Mouse (Mus musculus) cerebellum, adult 2 months (tissue): Measurements from ENCODE around the gene Actn2. TPM values are rescaled to one million over a fixed set of nuclear protein-coding genes. Genes with fewer than 3 reads are reported as not detected.

Experiments
- DNase-seq, 2 experiments: peaks; one replicate each; pipeline ENCODE4 v3.0.0; 2021
- H3K27ac ChIP-seq: fragments of 200-500 bp; 2 replicates; pipeline ENCODE4 v1.5.1; 2012; ENCODE audit warnings: low read length, control low read depth, inconsistent platforms; ENCODE audit not compliant: insufficient read depth
- H3K27me3 ChIP-seq: fragments of 200-500 bp; 2 replicates; pipeline ENCODE4 v1.6.1; 2012; ENCODE audit warnings: inconsistent platforms, mild to moderate bottlenecking, low read length, moderate library complexity; ENCODE audit not compliant: control insufficient read depth, insufficient read depth
- H3K4me1 ChIP-seq: fragments of 200-500 bp; 2 replicates; pipeline ENCODE4 v1.6.1; 2011; ENCODE audit warnings: low read length; ENCODE audit not compliant: control insufficient read depth, insufficient read depth
- H3K4me3 ChIP-seq: fragments of 200-500 bp; replicated peaks from 2 replicates; pipeline ENCODE3; 2011; ENCODE audit warnings: mild to moderate bottlenecking, low read depth, low read length, control low read depth; ENCODE audit not compliant: insufficient read depth
- CTCF ChIP-seq: fragments of 200-500 bp; IDR thresholded peaks from 2 replicates; pipeline ENCODE4 v1.5.1; 2011; ENCODE audit warnings: low read depth, mild to moderate bottlenecking, control low read depth, low read length, moderate library complexity, borderline replicate concordance; ENCODE audit not compliant: insufficient read depth
- POLR2A ChIP-seq: fragments of 200-500 bp; IDR thresholded peaks from 2 replicates; pipeline ENCODE4 v1.6.1; 2011; ENCODE audit warnings: low read length, control low read depth, borderline replicate concordance; ENCODE audit not compliant: insufficient read depth
- WGBS: fragments of 180-500 bp; shearing (Covaris S2); methylation state at CpG from one replicate; pipeline ENCODE4 v1.1.7; 2018; 5-methylcytosine and 5-hydroxymethylcytosine counted together
- polyA plus RNA-seq: library from polyadenylated mRNA; depleted of rRNA; stranded (reverse); fragments of >200 nt; gene quantifications from 2 replicates; pipeline ENCODE4 v1.2.3, GENCODE M21; 2012

Gene Actn2
- polyA plus RNA-seq, 1 experiment: 1.8 TPM

DNA sequence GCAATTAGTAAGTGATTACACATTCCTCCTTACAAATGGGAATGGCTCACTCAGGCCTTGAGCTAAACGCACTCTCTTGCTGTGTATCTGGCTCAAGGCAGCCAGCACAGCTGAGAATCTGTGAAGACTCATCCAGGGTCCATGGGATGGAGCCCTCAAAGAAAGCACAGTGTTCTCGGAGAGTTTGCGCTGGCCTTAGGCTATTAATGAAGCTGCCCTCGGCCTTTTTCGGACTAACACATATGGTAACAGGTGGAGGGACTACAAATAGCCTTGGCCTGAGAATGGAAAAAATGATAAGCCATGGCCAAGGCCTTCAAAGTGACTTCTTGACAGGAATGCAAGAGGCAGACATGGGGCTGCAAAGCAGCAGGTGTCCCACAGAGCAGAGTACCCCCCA lies 17.0 kb upstream of the Actn2 start:
- Histone ChIP-seq H3K4me3 (no peak overlapping the region), H3K27me3 (no peaks in the 10 kb centered on the region), H3K4me1 (no peaks in the 10 kb centered on the region), H3K27ac (no peak overlapping the region)
- DNase-seq: no peak
- TF ChIP-seq CTCF: no peak
- TF ChIP-seq POLR2A: no peak
- WGBS: 70% methylated on average over 5 of the region's 5 CpGs

DNA sequence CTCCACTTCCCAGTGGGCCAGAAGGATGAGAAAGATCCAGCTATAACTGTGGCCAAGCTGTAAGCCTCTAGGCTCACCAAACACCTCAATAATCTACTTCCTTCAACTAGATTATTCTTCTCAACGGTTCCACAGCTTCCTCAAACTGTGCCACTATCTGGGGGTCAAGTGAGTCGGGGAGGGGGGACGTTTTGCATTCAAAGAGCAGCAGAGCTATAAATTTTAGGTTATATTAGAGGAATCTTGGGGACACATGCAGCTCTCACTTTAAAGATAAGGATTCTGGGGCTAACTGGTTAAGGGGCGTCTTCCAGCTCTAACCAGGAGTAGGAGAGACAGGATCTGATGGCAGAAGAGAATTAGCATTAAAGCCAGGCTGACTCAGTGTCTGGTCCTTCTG lies 15.6 kb upstream of the Actn2 start:
- Histone ChIP-seq H3K27ac (no peak overlapping the region), H3K27me3 (no peaks in the 10 kb centered on the region), H3K4me3 (no peak overlapping the region), H3K4me1 (no peaks in the 10 kb centered on the region)
- TF ChIP-seq POLR2A (no peak), CTCF (no peak)
- 57% methylated on average over 4 of the region's 4 CpGs for WGBS
- no peak for DNase-seq

DNA sequence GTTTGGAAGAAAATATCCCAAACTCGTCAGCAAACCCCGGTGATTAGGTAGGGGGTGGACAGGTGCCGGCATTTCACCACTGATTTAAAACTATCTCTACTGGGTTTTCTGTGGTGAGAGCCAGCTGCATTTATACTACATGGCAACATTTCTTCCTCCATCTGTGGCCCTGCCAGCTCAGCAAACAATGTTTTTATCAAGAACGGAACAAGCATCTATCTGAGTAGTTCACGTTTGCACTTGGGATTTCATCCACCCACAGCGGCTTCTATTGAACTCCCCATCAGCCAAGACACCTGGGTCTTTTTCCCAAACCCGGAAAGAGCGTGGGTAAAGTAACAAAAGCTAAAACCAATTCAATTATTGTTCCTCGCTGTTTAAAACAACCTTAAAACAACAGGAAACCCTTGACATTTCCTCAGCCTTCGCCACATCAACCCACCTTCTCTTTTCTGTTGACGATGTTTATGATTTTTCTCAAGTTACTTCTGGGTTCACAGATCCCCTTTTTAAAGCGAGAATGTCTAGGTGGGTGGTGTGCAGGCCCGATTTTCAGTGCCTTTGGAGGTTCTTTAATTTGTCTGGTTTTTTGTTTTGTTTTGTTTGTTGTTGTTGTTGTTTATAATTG lies 8.8 kb upstream of the Actn2 start:
- Histone ChIP-seq H3K4me3 (no peak overlapping the region), H3K4me1 (no peaks in the 10 kb centered on the region), H3K27me3 (no peaks in the 10 kb centered on the region), H3K27ac (no peak overlapping the region)
- TF ChIP-seq CTCF (no peak), POLR2A (no peak)
- WGBS: 76% methylated on average over 13 of the region's 13 CpGs
- DNase-seq: no peak

DNA sequence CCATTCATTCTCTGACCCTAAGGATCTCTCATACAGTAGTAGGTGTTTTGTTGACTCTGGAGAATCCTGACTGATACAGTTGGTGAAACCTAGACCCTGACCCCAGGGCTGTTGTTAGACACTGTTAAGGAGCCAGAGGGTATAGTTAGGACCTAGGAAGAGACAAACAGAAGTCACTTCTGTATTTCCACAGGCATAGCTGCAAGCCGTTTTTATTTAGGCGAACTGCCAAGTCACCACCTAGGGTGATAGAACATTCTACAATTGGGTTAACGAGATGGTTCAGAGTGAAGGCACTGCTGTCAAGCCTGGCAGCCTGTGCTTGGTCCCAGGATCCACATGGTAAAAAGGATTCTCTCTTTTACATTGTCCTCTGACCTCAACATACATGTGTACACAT lies 6.3 kb upstream of the Actn2 start:
- H3K27me3 ChIP-seq: no peaks in the 10 kb centered on the region
- TF ChIP-seq CTCF (no peak), POLR2A (no peak)

DNA sequence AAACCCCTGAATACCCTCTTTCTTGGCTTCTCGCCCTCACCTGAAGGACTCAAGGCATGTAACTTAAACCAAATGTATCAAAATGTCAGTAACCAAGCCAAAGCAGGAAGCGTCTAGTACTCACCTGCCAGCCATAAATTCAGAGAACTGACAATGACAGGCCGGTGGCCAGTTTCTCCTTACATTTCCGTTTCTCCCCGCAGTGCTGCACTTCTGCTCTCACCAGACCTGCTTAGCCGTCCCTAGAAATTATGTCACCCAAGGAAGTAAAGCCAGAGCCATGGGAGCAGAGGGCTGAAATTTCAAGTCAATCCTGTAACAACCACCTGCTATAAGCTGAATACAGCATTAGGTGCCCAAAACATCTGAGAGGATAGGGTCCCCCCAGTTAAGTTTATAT lies 887 bp upstream of the Actn2 start:
- Histone ChIP-seq H3K4me1 (no peaks in the 10 kb centered on the region), H3K4me3 (no peak overlapping the region), H3K27me3 (no peaks in the 10 kb centered on the region), H3K27ac (no peak overlapping the region)
- TF ChIP-seq CTCF (no peak), POLR2A (no peak)
- WGBS: 26% methylated on average over 6 of the region's 6 CpGs
- DNase-seq: peak in 1 of 2 experiments; percentile 19

More for the DNA sequence above, 6.3 kb upstream of the Actn2 start:
- Histone ChIP-seq H3K4me3 (no peak overlapping the region), H3K27ac (no peak overlapping the region), H3K4me1 (no peaks in the 10 kb centered on the region)
- DNase-seq: no peak
- 23% methylated on average over 3 of the region's 3 CpGs for WGBS

DNA sequence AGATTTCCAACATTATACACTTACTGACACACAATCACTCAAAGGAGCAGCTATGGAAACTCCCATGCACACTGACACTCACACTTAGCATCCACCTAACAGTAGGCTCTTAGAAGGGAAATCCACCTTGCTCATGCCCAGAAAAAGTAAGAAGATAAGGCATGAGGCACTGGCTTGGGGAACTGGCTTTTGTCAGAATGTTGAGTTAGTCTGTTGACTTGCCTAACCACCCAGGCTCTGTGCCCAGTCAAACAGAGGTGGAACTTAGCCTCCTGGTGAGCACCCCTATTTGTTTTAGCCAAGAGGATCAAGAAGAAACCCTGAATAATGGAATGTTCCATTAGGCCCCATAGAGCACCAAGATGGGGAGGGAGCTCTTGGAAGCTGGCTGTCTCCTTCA lies 1.1 kb downstream of the Actn2 start:
- TF ChIP-seq CTCF: no peak
- TF ChIP-seq POLR2A: no peak
- Histone ChIP-seq H3K27me3 (no peaks in the 10 kb centered on the region), H3K27ac (no peak overlapping the region), H3K4me1 (no peaks in the 10 kb centered on the region), H3K4me3 (no peak overlapping the region)
- DNase-seq: no peak

DNA sequence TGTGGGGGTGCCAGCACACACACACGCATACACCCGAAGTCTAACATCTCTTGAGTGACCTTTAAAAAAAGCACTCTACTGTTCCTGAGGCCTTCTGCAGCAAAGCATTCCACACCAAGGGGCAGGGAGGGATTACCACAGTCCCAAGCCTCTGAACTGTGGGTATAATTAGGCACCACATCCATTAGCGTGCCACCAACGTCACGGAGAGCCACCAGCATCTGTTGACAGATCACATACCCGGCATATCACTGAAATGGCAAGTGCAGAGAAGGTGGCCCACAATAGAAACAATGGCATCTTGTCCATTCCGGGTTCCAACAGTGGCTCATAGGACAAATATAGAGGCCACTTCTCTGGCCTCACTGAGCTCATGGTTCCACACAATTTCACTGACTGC lies 2.8 kb downstream of the Actn2 start:
- TF ChIP-seq CTCF (no peak), POLR2A (no peak)
- WGBS: 87% methylated on average over 7 of the region's 7 CpGs
- H3K4me3 ChIP-seq: no peak overlapping the region
- no peaks in the 10 kb centered on the region for H3K27me3 ChIP-seq
- no peaks in the 10 kb centered on the region for H3K4me1 ChIP-seq
- DNase-seq: no peak
- no peak overlapping the region for H3K27ac ChIP-seq

DNA sequence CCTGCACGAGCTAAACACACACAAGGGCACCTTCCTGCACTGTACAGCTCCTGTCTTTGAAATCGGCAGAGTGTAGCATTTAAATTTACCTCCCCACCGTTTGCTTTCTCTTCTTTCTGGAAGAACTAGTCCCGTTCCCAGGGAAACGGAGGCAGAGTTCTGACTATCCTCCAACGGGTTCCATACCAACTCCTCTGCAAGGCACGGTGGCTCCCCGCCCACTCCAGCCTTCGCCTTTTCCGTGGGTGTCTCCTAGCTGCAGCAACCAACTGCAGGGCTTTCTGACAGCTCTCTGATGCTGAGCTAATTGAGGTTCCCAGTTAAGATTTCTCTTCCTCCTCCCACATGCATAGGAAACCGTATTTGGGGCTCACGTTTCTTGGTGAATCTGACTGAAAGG lies 6.5 kb downstream of the Actn2 start:
- no peaks in the 10 kb centered on the region for H3K27me3 ChIP-seq
- TF ChIP-seq POLR2A (no peak), CTCF (no peak)
- no peak overlapping the region for H3K4me3 ChIP-seq
- no peaks in the 10 kb centered on the region for H3K4me1 ChIP-seq
- 48% methylated on average over 12 of the region's 12 CpGs for WGBS
- DNase-seq: no peak
- no peak overlapping the region for H3K27ac ChIP-seq
